Mouse (Mus musculus) heart, embryonic 13.5 days (tissue): ENCODE results near the gene Ubqln2. TPM values are rescaled to one million over a fixed set of nuclear protein-coding genes. Genes with fewer than 3 reads are reported as not detected.

Experiments used
- polyA plus RNA-seq: library from polyadenylated mRNA; unstranded; fragments of >200 nt; fragmentation: Nextera tagmentation; extraction: Ambion mirVana; gene quantifications from 2 replicates; pipeline ENCODE4 v1.2.1, GENCODE M21; 2015

The Ubqln2 gene
- polyA plus RNA-seq, 1 experiment from 2014 or later = 13.8 TPM

Other genes starting within 250 kb of the Ubqln2 start
- gene Cypt3, start 60.4 kb downstream of the Ubqln2 start, polyA plus RNA-seq = not detected in 2 replicates
- gene Kctd12b, start 198.2 kb downstream of the Ubqln2 start, polyA plus RNA-seq = 3.3 and 3.9 TPM in 2 replicates
- gene Nbdy, start 225.4 kb downstream of the Ubqln2 start, polyA plus RNA-seq = 73.5 and 78.1 TPM in 2 replicates